Mouse (Mus musculus): ENCODE results near the gene Slc25a13. TPM values are rescaled to one million over a fixed set of nuclear protein-coding genes. Genes with fewer than 3 reads are reported as not detected.

The Slc25a13 gene
- polyA plus RNA-seq, 1 experiment: 2.0 TPM

GRCm38 (mm10) chr6:6077234-6077633 is 139.7 kb downstream of the Slc25a13 start:
- no peak overlapping the region for H3K27ac ChIP-seq (ENCODE audit: insufficient read depth, low read length)
- H3K4me1 ChIP-seq (ENCODE audit: control insufficient read depth, insufficient read depth, low read length): no peaks in the 10 kb centered on the region
- TF ChIP-seq POLR2A (IDR thresholded peaks at IDR 0.05; ENCODE audit: extremely low read depth, insufficient read depth, low read length) (no peak), CTCF (IDR thresholded peaks at IDR 0.05; ENCODE audit: extremely low read depth, insufficient read depth, low read length) (no peak)
- no peak overlapping the region for H3K4me3 ChIP-seq (ENCODE audit: insufficient read depth, low read length)

DNA sequence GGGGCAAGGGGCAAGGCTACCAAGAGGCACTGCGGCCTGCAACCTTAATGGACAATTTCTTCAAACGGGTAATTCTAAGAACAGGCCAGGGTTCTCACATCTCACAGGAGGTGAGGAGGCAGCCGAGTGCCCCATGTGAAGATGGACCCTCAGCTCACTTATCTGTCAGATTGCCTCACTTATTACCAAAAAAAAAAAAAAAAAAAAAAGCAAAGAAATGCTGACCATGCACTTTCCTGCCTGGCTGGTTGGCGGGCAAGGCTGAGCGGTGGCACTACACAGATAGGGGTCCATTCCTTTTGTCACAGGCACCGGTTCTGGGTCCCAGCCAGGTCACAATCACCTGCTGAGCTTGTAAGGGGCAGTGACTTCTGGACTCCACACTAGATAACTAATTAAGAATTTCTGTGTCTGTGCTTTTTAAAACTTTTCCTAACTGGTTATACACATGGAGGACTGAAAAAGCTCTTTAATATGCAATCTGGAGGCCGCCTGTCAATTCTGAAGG is 141.0 kb downstream of the Slc25a13 start:
- no peak for TF ChIP-seq POLR2A (IDR thresholded peaks at IDR 0.05; ENCODE audit: extremely low read depth, insufficient read depth, low read length)
- TF ChIP-seq CTCF (IDR thresholded peaks at IDR 0.05; ENCODE audit: extremely low read depth, insufficient read depth, low read length): no peak
- no peak overlapping the region for H3K4me3 ChIP-seq (ENCODE audit: insufficient read depth, low read length)
- H3K4me1 ChIP-seq (ENCODE audit: control insufficient read depth, insufficient read depth, low read length): no peaks in the 10 kb centered on the region
- no peak overlapping the region for H3K27ac ChIP-seq (ENCODE audit: insufficient read depth, low read length)

DNA sequence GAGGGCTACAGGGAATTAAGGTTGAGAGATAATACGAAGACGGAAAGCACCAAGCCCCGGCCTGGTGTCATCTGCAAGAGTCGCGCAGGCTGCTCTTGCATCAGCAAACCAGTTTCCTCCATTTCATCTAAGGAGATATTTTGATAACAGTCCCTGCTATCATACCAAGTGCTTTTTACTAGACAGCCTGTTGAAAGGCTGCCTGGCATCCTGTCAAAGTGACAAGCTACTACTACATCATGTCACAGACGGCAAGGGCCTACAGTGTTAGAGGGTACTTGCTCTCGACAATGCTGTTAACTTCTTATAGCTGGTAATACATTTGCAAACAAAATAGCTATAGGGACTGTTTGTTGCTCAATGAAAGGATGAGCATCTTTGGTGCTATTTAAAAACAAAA is 145.9 kb downstream of the Slc25a13 start:
- no peak overlapping the region for H3K4me3 ChIP-seq (ENCODE audit: insufficient read depth, low read length)
- no peak for TF ChIP-seq CTCF (IDR thresholded peaks at IDR 0.05; ENCODE audit: extremely low read depth, insufficient read depth, low read length)
- TF ChIP-seq POLR2A (IDR thresholded peaks at IDR 0.05; ENCODE audit: extremely low read depth, insufficient read depth, low read length): no peak

DNA sequence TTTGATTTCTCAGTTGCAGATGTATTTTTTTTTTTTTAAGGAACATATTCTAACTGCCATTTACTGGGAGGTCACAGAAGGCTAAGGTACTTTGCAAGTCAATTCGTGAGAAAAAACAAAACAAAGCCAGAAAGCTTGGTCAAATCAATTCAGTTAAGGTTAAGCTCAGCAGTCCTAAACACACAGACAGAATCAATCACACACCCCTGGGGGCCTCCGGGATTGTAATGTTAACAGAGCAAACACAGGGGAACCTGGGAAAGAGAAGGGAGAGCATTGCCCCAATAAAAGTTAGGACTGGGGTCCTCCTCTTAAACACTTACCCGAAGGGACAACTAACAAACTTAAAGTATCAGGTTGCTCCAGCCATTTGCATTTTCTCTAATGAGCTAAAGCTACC is 147.0 kb downstream of the Slc25a13 start:
- H3K27ac ChIP-seq (ENCODE audit: insufficient read depth, low read length): no peak overlapping the region
- no peaks in the 10 kb centered on the region for H3K4me1 ChIP-seq (ENCODE audit: control insufficient read depth, insufficient read depth, low read length)
- no peak for TF ChIP-seq CTCF (IDR thresholded peaks at IDR 0.05; ENCODE audit: extremely low read depth, insufficient read depth, low read length)
- TF ChIP-seq POLR2A (IDR thresholded peaks at IDR 0.05; ENCODE audit: extremely low read depth, insufficient read depth, low read length): no peak
- no peak overlapping the region for H3K4me3 ChIP-seq (ENCODE audit: insufficient read depth, low read length)

More for the DNA sequence above, 145.9 kb downstream of the Slc25a13 start:
- no peaks in the 10 kb centered on the region for H3K4me1 ChIP-seq (ENCODE audit: control insufficient read depth, insufficient read depth, low read length)
- no peak overlapping the region for H3K27ac ChIP-seq (ENCODE audit: insufficient read depth, low read length)

- H3K27ac ChIP-seq (ENCODE audit: insufficient read depth, low read length): no peak overlapping the region
- TF ChIP-seq CTCF (IDR thresholded peaks at IDR 0.05; ENCODE audit: extremely low read depth, insufficient read depth, low read length) (no peak), POLR2A (IDR thresholded peaks at IDR 0.05; ENCODE audit: extremely low read depth, insufficient read depth, low read length) (no peak)
- H3K4me3 ChIP-seq (ENCODE audit: insufficient read depth, low read length): no peak overlapping the region
- H3K4me1 ChIP-seq (ENCODE audit: control insufficient read depth, insufficient read depth, low read length): no peaks in the 10 kb centered on the region
These were observed 149.8 kb downstream of the Slc25a13 start for GRCm38 (mm10) chr6:6067201-6067600.

GRCm38 (mm10) chr6:6058548-6058947 is 158.4 kb downstream of the Slc25a13 start:
- TF ChIP-seq CTCF (IDR thresholded peaks at IDR 0.05; ENCODE audit: extremely low read depth, insufficient read depth, low read length): no peak
- no peak for TF ChIP-seq POLR2A (IDR thresholded peaks at IDR 0.05; ENCODE audit: extremely low read depth, insufficient read depth, low read length)
- H3K4me1 ChIP-seq (ENCODE audit: control insufficient read depth, insufficient read depth, low read length): no peaks in the 10 kb centered on the region

DNA sequence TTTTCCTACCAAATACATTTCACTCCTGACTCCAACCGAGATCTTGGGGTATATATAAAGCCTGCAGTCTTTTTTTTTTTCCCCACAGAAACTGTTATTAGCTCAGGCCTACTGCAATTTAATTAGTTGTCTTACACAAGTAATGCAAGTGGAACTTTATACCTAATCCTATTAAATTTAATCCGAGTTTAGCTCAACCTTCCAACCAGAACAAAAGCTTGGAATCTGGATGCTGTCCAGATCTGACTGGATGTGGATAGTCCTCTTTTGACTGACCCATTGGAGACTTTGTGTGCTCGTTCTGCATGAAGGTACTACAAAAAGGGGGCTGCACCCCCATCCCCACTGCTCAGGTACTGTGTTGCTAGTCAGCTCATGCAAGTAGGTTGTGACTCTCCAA is 163.0 kb downstream of the Slc25a13 start:
- no peak overlapping the region for H3K27ac ChIP-seq (ENCODE audit: insufficient read depth, low read length)
- H3K4me3 ChIP-seq (ENCODE audit: insufficient read depth, low read length): no peak overlapping the region
- TF ChIP-seq CTCF (IDR thresholded peaks at IDR 0.05; ENCODE audit: extremely low read depth, insufficient read depth, low read length) (no peak), POLR2A (IDR thresholded peaks at IDR 0.05; ENCODE audit: extremely low read depth, insufficient read depth, low read length) (no peak)
- H3K4me1 ChIP-seq (ENCODE audit: control insufficient read depth, insufficient read depth, low read length): no peaks in the 10 kb centered on the region

More at GRCm38 (mm10) chr6:6058548-6058947, 158.4 kb downstream of the Slc25a13 start:
- Histone ChIP-seq H3K4me3 (ENCODE audit: insufficient read depth, low read length) (no peak overlapping the region), H3K27ac (ENCODE audit: insufficient read depth, low read length) (no peak overlapping the region)

GRCm38 (mm10) chr6:6052696-6053095 is 164.3 kb downstream of the Slc25a13 start:
- Histone ChIP-seq H3K27ac (ENCODE audit: insufficient read depth, low read length) (no peak overlapping the region), H3K4me1 (ENCODE audit: control insufficient read depth, insufficient read depth, low read length) (no peaks in the 10 kb centered on the region), H3K4me3 (ENCODE audit: insufficient read depth, low read length) (no peak overlapping the region)
- TF ChIP-seq CTCF (IDR thresholded peaks at IDR 0.05; ENCODE audit: extremely low read depth, insufficient read depth, low read length) (no peak), POLR2A (IDR thresholded peaks at IDR 0.05; ENCODE audit: extremely low read depth, insufficient read depth, low read length) (no peak)

GRCm38 (mm10) chr6:6046729-6047424 is 170.1 kb downstream of the Slc25a13 start:
- TF ChIP-seq POLR2A (IDR thresholded peaks at IDR 0.05; ENCODE audit: extremely low read depth, insufficient read depth, low read length): no peak
- TF ChIP-seq CTCF (IDR thresholded peaks at IDR 0.05; ENCODE audit: extremely low read depth, insufficient read depth, low read length): no peak
- Histone ChIP-seq H3K4me3 (ENCODE audit: insufficient read depth, low read length) (no peak overlapping the region), H3K4me1 (ENCODE audit: control insufficient read depth, insufficient read depth, low read length) (no peaks in the 10 kb centered on the region), H3K27ac (ENCODE audit: insufficient read depth, low read length) (no peak overlapping the region)
